Mouse (Mus musculus) right cerebral cortex, postnatal 14 days (tissue): ENCODE measurements around the gene Nup155.
A peak's percentile ranks its signal among the peaks of the same experiment; 100 is the strongest.
"Not testable (repeated sequence)": the region's sequence is repeated elsewhere in the genome, so short reads cannot be mapped to it uniquely, and the experiment has no call there.

Source experiments
- DNase-seq: peaks from one replicate; pipeline ENCODE4 v3.0.0; 2022

The Nup155 gene

DNA sequence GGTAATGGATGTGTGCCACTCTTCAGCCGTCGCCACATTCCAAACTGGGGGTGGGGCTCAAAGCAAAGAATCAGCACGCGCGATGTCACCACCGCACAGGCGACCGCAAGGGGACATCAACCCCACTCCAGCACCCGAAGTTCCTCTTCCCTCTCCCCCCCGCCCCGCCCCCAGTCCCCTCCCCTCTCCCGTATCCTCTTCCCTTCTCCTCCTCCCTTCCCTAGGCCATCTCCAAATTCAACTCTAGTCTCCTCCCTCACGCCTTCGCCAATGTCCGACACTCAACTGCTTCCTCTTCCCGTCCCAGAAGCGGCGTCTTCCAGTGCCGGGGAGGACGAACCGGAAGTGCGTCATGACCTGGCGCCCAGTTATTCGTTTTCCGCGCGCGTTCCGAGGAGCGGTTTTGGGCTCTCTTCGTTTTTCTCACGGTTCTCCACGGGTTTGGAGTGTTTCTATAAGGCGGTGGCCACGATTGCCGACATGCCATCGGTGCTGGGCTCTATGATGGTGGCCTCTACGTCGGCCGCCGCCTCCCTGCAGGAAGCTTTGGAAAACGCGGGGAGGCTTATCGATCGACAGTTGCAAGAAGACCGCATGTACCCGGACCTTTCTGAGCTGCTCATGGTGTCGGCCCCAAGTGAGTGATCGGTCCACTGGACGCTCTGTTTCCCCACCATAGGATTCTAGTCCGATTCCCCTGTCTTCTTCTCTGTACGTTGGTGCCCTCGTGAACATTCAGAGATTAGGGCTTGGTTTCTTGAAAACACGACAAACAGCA is at the start of gene Nup155:
Gene Nup155 (plus strand): TSS at position 308 of the 778 bp plus-strand sequence.
- DNase-seq, result peak; percentile 90

- no peak for DNase-seq
Measured at GRCm38 (mm10) chr15:8065221-8065620, 43.9 kb upstream of the Nup155 start.

GRCm38 (mm10) chr15:8073159-8073558 is 35.9 kb upstream of the Nup155 start:
- DNase-seq, result not testable (repeated sequence)

- DNase-seq, result no peak
Measured at GRCm38 (mm10) chr15:8082139-8082538, 26.9 kb upstream of the Nup155 start.

DNA sequence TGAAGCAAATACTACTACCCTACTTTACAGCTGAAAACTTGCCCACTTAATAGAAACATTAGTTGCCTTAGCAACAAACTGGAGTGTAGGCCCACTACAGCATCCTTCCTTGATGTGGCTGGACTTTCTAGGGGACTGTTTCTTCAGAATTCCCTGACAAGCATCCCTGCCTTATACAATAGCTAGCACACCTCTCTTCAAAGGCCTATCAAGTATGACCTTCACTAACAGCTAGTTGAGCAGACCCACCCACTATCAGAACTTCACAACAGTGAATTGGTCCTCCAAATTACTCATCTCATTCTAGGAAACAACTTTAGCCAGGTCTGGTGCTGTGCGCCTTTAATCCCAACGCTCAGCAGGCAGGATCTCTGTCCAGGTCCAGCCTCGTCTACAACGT is 21.8 kb upstream of the Nup155 start:
- no peak for DNase-seq

- DNase-seq, result no peak
Measured at GRCm38 (mm10) chr15:8088715-8089114, 20.4 kb upstream of the Nup155 start.

GRCm38 (mm10) chr15:8090685-8091084 is 18.4 kb upstream of the Nup155 start:
- DNase-seq, result no peak

DNA sequence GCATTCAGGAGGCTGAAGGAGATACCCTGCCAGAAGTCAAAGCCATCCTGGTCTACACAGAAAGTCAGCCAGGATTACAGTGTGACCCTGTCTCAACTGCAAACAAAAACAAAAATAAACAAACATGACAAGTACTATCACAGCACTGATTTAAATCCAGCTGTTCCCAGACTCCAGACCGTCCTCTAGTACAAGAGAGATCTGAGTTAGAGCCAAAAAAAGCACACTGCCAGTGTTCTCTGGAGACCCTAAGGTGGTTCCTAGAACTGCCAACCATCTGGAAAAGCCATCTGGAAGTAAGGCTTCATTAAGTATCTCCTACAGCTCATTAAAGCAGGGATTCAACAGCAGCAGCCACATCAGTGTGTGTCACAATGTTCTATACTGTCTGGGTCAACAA is 16.4 kb upstream of the Nup155 start:
- not testable (repeated sequence) for DNase-seq

GRCm38 (mm10) chr15:8097853-8098252 is 11.2 kb upstream of the Nup155 start:
- DNase-seq, result peak; percentile 61

DNA sequence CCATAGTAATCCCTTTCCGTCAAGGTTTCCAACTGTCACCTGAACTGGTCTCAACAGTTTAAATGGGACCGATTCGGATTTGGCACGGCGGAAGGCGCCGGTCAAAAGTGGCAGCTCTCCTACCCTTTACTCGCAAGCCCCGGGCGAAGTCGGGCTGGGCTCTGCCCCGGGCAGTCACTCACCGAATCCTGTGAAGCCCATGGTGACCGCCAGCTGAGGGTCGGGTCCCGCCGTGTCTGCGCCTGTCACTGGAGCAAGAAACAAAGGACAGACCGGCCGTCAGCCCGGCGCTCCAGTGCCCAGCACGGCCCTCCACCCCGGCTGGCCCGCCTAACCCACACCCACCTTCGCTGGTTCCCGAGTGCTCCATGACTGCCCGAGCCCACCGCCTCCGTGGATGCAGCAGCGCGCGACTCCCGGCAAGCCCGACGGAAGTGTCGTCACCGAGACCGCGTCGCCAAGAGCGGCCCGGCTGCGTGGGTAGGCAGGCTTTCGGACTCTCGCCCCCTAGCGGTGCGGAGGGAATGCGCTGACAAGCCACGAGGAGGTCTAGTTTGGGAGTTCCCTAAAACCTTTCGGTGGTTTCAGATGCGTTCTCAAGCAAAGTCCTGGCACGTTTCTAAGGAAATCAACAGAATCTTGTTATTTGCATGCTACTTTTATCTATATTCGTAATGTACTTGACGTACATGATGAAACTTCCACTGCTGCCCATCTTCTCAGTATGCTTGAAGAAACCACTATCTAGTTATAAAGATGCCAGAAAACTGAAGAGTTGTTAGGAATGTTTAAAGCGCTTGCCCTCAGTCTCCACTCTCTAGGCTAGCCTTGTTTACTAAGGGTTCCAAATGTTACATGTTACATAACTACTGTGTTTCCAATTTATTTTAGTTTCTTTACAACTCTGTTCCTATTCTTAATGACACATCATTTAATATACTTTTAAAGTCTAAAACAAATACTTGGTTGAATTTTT is 10.0 kb upstream of the Nup155 start, which contains the start of gene Wdr70:
Gene Wdr70 (minus strand): TSS at position 436 of the 976 bp plus-strand sequence.
- peak; percentile 98 for DNase-seq

DNA sequence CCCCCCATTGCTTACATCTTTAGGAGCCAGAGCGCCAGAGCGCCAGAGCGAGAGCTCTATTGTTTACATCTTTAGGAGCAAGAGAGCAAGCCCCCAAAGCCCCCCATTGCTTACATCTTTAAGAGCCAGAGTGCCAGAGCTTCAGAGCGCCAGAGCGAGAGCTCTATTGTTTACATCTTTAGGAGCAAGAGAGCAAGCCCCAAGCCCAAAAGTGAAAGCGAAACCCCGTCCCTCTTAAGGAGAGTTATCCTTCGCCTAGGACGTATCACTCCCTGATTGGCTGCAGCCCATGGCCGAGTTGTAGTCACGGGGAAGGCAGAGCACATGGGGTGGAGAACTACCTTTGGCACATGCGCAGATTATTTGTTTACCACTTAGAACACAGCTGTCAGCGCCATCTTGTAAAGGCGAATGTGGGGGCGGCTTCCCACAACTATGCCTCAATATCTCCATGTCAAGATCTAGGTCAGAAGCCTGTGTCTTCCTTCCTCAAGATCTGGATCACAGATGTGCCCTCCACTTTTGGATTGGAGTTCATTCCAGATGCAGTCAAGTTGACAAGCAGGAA is 7.0 kb upstream of the Nup155 start:
- DNase-seq, result not testable (repeated sequence)

DNA sequence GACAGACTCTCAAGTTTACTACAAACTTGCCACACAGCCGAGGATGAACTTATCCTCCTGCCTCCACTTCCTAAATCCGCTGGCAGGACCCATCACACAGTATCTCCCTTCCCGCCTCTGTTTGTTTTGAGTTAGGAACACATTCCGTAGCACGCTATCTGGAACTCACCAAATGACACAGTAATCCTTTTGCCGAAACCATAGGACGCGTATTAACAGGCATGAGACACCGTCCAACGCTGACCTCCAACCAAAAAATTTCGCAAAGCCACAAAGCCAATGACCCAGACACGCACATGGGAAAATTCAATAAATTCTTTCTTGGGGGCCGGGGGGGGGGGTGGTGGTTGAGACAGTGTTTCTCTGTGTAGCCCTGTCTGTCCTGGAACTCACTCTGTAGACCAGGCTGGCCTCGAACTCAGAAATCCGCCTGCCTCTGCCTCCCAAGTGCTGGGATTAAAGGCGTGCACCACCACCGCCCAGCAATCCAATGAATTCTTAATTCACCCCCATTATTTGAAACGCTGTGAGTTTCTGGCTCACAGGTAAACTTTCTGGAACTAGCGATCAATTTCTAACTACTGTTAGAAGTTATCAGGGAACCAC is 610 bp upstream of the Nup155 start:
- DNase-seq, result no peak

DNA sequence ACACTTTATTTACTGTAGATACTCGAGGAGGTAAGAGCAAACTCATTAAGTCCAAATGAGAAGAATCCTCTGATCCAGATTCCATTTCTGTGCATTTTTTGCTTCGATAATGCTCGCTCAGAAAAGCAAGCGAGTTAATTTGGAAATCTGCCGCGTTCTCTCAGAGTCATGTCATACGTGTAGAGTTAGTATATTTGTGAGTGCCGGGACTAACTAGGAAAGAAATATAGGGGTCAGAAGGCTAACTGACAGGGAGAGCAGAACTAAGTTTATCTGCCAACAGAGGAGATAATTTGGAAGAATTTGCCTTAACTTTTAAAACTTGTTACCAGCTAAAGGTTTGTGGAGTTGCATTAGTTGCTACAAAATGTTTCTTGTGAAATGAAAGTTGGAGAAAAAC is 709 bp downstream of the Nup155 start:
- DNase-seq, result no peak

- DNase-seq, result no peak
Measured at GRCm38 (mm10) chr15:8129281-8129680, 20.2 kb downstream of the Nup155 start.

DNA sequence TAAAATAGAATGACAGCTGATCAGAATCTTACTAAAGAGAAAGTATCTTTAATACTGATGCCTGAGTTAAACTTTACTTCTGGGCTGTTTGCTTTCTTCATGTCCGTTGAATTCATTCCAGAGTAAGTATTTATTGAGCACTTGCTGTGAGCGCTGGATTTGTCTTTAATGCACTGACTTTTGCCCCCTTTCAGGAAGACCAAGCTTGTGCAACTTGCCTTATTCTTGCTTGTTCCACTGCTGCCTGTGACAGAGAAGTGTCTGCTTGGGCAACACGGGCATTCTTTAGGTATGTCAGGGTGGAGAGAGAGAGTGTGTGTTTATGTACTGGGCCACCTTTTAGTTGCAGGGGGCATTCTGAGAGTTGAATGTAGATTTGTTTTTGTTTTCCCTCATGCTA is 22.2 kb downstream of the Nup155 start:
- DNase-seq, result no peak

DNA sequence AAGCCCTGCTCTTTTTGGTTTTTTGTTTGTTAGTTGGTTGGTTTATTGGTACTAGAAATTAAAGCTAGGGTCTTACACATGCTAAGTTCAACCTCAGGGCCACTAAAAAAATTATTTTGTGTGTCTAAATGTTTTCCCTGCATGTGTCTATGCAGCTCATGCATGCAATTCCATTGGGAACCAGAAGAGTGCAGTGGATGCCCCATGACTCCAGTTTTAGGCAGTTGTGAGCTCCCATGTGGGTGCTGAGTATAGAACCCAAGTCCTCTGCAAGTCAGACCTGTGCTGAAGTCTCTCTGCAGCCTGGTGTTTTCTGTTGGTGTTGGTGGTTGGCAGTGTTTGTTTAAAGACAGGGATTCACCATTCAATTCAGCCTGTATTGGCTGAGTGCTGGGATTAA is 22.7 kb downstream of the Nup155 start:
- DNase-seq, result no peak

DNA sequence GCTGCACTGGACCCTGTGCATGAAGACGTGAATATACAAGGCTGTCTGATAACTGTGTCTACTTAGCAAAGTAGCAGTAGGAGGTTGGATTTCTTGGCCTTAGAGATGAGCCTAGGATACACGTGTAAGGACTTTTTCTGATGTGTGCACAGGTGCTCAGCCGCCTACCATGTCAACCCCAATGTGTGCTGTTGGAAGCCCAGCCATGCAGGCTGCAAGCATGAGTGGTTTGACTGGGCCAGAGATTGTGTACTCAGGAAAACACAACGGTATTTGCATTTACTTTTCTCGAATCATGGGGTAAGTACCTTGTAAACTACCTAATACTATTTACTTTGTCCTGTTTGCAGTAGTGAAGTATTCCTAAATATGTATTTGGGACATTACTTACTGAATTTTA is 26.5 kb downstream of the Nup155 start:
- DNase-seq, result no peak

- DNase-seq, result no peak
Measured at GRCm38 (mm10) chr15:8161841-8162240, 52.8 kb downstream of the Nup155 start.

GRCm38 (mm10) chr15:8168591-8169265 is 59.7 kb downstream of the Nup155 start, which contains the start of gene Cplane1:
Cplane1 (plus strand) TSS chr15:8169106.
- DNase-seq, result peak; percentile 94

DNA sequence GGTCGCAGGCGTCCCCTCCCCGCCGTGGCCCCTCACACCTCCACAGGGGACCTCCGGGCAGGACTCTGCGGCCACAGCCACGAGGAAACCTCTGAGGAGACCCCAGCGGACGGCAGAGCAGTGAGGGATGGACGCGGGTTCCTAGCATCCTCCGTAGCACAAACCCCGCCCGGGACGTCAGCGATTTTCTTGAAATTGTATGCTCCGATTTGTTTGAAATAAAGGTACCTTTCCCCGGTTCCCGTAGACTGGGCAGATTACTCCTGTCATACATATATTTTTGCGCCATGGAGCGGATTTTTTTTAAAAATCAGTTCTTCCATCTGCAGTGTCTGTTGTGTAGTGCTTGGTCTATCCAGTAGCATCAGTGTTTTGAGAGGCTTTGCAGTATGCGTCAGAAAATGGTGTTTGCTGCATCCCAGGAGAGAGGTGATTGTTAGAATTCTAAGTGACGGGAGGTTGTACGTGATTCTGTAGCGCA is 60.2 kb downstream of the Nup155 start:
- DNase-seq, result peak; percentile 44

- DNase-seq, result no peak
Measured at GRCm38 (mm10) chr15:8189563-8189962, 80.5 kb downstream of the Nup155 start.

DNA sequence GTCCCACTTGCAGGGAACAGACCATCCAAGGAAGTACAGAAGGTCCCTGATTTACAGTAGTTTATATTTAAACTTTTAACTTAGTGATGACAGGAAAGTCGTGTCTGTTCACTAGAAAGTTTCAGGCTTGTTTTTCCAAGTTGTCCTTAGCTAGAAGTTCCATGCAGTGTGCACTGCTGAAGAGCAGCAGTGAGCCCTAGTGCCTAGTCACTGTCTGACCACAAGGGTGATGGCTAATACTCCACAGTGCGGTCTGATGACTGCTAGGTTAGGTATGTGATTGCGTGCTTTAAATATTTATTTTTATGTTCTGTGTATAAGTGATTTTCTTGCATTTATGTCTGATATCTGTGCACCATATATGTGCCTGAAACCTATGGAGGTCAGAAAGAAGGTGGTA is 81.4 kb downstream of the Nup155 start:
- no peak for DNase-seq
